Mouse (Mus musculus) skeletal muscle tissue, postnatal 0 days (tissue): ENCODE measurements around the gene Caskin1. TPM values are rescaled to one million over a fixed set of nuclear protein-coding genes. Genes with fewer than 3 reads are reported as not detected.

Experiments
- polyA plus RNA-seq: library from polyadenylated mRNA; unstranded; fragments of >200 nt; fragmentation: Nextera tagmentation; extraction: Ambion mirVana; gene quantifications from 2 replicates; pipeline ENCODE4 v1.2.1, GENCODE M21; 2015

The Caskin1 gene
- polyA plus RNA-seq: 0.29 and 0.34 TPM in 2 replicates

GRCm38 (mm10) chr17:24488186-24488661, at the start of gene Caskin1:
Gene Caskin1 (plus strand): TSS chr17:24488601.

GRCm38 (mm10) chr17:24442632-24443155, 45.7 kb upstream of the Caskin1 start, which contains the start of gene Dnase1l2:
Gene Dnase1l2 (minus strand): TSS chr17:24443105.

GRCm38 (mm10) chr17:24469910-24470602, 18.3 kb upstream of the Caskin1 start, which contains the start of the genes E4f1 and Pgp:
Gene E4f1 (minus strand): TSS chr17:24470313.
Gene Pgp (plus strand): TSS chr17:24470392.

GRCm38 (mm10) chr17:24473612-24474275, 14.7 kb upstream of the Caskin1 start, which contains the start of gene Bricd5:
Gene Bricd5 (plus strand): TSS chr17:24473884.

GRCm38 (mm10) chr17:24478663-24479380, 9.6 kb upstream of the Caskin1 start, which contains the start of gene Mlst8:
Gene Mlst8 (minus strand): TSS chr17:24479078.

GRCm38 (mm10) chr17:24527723-24528559, 39.5 kb downstream of the Caskin1 start, which contains the start of gene Traf7:
Gene Traf7 (minus strand): TSS chr17:24527938.

GRCm38 (mm10) chr17:24534160-24534718, 45.8 kb downstream of the Caskin1 start, which contains the start of gene Rab26:
Gene Rab26 (minus strand): TSS chr17:24534210.

GRCm38 (mm10) chr17:24549618-24550415, 61.4 kb downstream of the Caskin1 start, which contains the start of gene Pkd1:
Gene Pkd1 (plus strand): TSS chr17:24549834.

Other genes with a start within 250 kb of the Caskin1 start
- 8.0 and 9.4 TPM in 2 replicates for gene Ccnf, start 237.1 kb upstream of the Caskin1 start, polyA plus RNA-seq
- not detected in 2 replicates for gene Abca17, start 137.5 kb upstream of the Caskin1 start, polyA plus RNA-seq
- 4.2 and 5.4 TPM in 2 replicates for gene Abca3, start 136.7 kb upstream of the Caskin1 start, polyA plus RNA-seq
- gene Rnps1, start 74.0 kb upstream of the Caskin1 start, polyA plus RNA-seq: 110 and 113 TPM in 2 replicates
- 213 and 235 TPM in 2 replicates for gene Eci1, start 62.0 kb upstream of the Caskin1 start, polyA plus RNA-seq
- 0.87 and 2.3 TPM in 2 replicates for gene Dnase1l2, start 45.5 kb upstream of the Caskin1 start, polyA plus RNA-seq
- 13.3 and 13.6 TPM in 2 replicates for gene E4f1, start 18.3 kb upstream of the Caskin1 start, polyA plus RNA-seq
- gene Pgp, start 18.2 kb upstream of the Caskin1 start, polyA plus RNA-seq: 56.2 and 57.5 TPM in 2 replicates
- 0.40 TPM in 1 of 2 replicates, not detected in the other for gene Bricd5, start 14.7 kb upstream of the Caskin1 start, polyA plus RNA-seq
- 8.4 and 8.8 TPM in 2 replicates for gene Mlst8, start 9.5 kb upstream of the Caskin1 start, polyA plus RNA-seq
- 43.2 and 46.8 TPM in 2 replicates for gene Traf7, start 39.3 kb downstream of the Caskin1 start, polyA plus RNA-seq
- 0.39 and 0.69 TPM in 2 replicates for gene Rab26, start 45.6 kb downstream of the Caskin1 start, polyA plus RNA-seq
- 12.6 TPM in 2 replicates for gene Pkd1, start 61.2 kb downstream of the Caskin1 start, polyA plus RNA-seq
- 25.6 and 31.9 TPM in 2 replicates for gene Tsc2, start 144.0 kb downstream of the Caskin1 start, polyA plus RNA-seq
- gene Nthl1, start 144.1 kb downstream of the Caskin1 start, polyA plus RNA-seq: 11.1 TPM in 2 replicates
- gene Slc9a3r2, start 161.7 kb downstream of the Caskin1 start, polyA plus RNA-seq: 38.9 and 45.6 TPM in 2 replicates
- not detected in 2 replicates for gene Npw, start 169.9 kb downstream of the Caskin1 start, polyA plus RNA-seq
- 9.0 and 11.7 TPM in 2 replicates for gene Zfp598, start 181.1 kb downstream of the Caskin1 start, polyA plus RNA-seq
- gene Syngr3, start 201.4 kb downstream of the Caskin1 start, polyA plus RNA-seq: 0.11 TPM in 1 of 2 replicates, not detected in the other
- 33.2 and 39.3 TPM in 2 replicates for gene Gfer, start 207.6 kb downstream of the Caskin1 start, polyA plus RNA-seq
- gene Noxo1, start 207.6 kb downstream of the Caskin1 start, polyA plus RNA-seq: 1.1 and 1.8 TPM in 2 replicates
- 22.5 and 25.2 TPM in 2 replicates for gene Tbl3, start 219.1 kb downstream of the Caskin1 start, polyA plus RNA-seq
- not detected in 2 replicates for gene Rnf151, start 229.5 kb downstream of the Caskin1 start, polyA plus RNA-seq
- 829 and 862 TPM in 2 replicates for gene Rps2, start 229.5 kb downstream of the Caskin1 start, polyA plus RNA-seq
- gene Ndufb10, start 235.9 kb downstream of the Caskin1 start, polyA plus RNA-seq: 707 and 733 TPM in 2 replicates
- gene Rpl3l, start 239.2 kb downstream of the Caskin1 start, polyA plus RNA-seq: 47.3 and 64.3 TPM in 2 replicates
- gene Msrb1, start 248.0 kb downstream of the Caskin1 start, polyA plus RNA-seq: 52.7 and 59.6 TPM in 2 replicates